Mouse (Mus musculus) G1E (cell line): Measurements from ENCODE around the gene Cish.

Experiments
- CTCF ChIP-seq: IDR thresholded peaks from 2 replicates; pipeline ENCODE4 v1.5.1; 2012; ENCODE audit warnings: low read depth, low read length, inconsistent platforms, mixed read lengths
- GATA1 ChIP-seq: IDR thresholded peaks from 2 replicates; pipeline ENCODE4 v1.6.1; 2012; ENCODE audit warnings: borderline replicate concordance, low read length, inconsistent platforms, mixed read lengths
- POLR2AphosphoS5 ChIP-seq: IDR thresholded peaks from 2 replicates; pipeline ENCODE4 v1.6.1; 2012; ENCODE audit warnings: low read depth, low read length, inconsistent platforms; ENCODE audit not compliant: insufficient replicate concordance
- TAL1 ChIP-seq: conservative IDR thresholded peaks from 2 replicates; pipeline ENCODE4 v1.6.1; 2012; ENCODE audit warnings: low read depth, low read length, inconsistent platforms, mixed read lengths

GRCm38 (mm10) chr9:107330791-107331190, 35.0 kb downstream of the Cish start:
- TF ChIP-seq CTCF (no peak), POLR2AphosphoS5 (no peak), TAL1 (no peak), GATA1 (no peak)
